Mouse (Mus musculus): ENCODE results near the gene Sema5a.
"Not testable (repeated sequence)": the region's sequence is repeated elsewhere in the genome, so short reads cannot be mapped to it uniquely, and the experiment has no call there.

The Sema5a gene

DNA sequence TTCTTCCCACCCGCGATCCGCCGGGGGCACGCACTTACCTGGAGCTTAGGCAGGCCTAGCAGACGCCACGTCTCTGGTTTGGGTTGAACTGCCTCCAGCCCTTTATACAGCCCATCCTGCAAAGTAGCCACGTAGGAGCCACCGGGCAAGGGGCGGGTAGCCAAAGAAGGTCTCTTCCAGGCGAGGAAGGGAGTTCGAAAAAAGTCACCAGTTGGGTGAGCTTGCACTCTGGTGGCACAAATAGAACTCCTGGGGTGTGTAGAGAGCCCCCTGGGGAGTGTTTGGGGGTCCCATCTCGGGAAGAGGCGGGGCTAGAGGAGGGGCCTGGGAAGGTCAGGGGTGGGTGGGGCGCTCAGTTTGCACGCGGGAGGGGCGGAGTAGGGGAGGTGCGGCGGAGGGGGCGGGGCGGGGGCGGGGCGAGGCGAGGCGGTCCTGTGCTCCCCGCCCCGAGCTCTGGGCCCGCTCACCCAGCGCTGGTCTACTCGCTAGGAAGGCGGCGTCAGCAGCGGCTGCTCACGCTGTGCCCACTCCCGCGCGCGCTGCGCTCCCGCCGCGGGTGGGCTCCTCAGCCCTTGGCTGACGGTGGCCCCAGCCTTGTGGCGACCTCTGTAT is at the start of gene Sema5a:
Sema5a (plus strand) TSS at position 467 of the 612 bp plus-strand sequence.
- in situ Hi-C loops (cut with MboI, MseI) = no loop called here

DNA sequence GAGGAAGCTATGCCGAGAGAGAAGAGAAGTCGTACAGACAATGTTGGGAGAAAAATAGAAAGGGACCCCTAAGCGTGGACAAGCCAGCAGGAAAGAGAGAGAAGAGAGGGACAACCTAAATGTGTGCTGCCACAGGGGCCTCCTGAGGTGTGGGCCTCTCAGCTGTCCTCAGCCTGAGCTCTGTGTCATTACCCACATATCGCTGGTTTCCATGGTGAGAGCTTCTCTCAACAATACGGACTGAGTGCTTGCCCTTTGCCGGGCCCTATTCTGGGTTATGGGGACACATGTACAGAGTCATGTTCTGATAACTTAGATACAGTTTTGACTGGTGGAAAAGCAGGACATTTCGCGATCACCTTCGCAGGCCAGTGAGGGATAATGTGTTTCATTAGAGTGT is 46.5 kb upstream of the Sema5a start:
- in situ Hi-C loops (cut with MboI, MseI) = loop anchor here (10.0 kb wide), 1 partner anchor 787 kb away; no protein-coding TSS in a partner anchor

DNA sequence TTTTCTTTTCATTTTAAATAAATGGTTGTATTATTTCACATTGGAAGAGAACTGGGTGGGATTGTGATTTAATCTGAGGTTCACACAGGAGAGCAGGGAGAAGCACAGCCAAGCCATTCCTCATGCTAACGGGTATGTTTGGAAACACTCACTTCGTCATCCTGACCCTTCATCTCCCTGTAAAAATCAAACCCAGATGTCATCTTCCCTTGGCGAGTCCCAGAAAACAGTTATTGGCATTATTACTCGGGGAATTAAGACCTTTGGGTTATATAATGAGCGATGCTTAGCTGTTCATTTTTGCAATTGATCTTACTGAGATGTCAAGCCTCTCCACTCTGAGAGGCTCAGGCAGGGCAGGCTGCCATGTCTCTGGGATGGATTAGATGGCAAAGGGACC is 46.0 kb upstream of the Sema5a start:
- in situ Hi-C loops (cut with MboI, MseI) = loop anchor here (10.0 kb wide), 1 partner anchor 786 kb away; no protein-coding TSS in a partner anchor

DNA sequence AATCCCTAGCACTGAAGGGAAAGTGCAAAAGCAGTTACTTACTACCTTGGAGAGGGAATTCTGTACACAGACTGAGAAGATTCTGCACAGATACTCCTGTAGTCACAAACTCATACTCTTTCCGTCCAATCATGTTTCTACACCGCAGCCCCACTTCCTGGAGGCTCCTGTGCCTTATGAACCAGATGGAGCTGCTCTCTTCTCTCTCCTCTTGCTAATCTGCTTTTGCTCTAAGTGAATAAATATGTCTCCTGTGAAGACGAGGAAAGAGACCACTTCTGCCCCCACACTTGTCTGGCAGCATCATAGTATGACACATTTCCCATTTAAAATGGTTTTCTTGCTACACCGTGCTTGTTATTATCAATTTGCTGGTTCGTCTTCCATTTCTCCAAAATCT is 41.4 kb upstream of the Sema5a start:
- in situ Hi-C loops (cut with MboI, MseI) = no loop called here

DNA sequence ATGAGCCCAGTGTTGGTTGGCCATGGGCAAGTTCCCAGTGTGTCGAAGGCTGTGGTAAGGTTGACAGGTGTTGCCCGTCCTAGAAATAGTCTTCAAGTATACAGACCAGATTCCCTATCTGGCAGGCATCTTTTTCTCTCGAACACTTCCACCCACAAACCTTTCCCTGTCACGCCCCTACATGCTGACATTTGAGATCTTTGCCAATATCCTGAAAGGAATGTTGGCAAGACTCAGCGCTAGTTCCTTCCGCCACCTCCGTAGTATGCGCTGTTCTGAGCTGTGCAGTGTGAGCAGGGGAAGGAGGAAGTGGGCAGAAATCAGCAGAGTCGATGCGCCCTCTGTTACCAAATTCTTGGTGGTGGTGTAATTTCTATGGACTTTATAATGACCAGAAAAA is 39.7 kb upstream of the Sema5a start:
- in situ Hi-C loops (cut with MboI, MseI) = no loop called here

DNA sequence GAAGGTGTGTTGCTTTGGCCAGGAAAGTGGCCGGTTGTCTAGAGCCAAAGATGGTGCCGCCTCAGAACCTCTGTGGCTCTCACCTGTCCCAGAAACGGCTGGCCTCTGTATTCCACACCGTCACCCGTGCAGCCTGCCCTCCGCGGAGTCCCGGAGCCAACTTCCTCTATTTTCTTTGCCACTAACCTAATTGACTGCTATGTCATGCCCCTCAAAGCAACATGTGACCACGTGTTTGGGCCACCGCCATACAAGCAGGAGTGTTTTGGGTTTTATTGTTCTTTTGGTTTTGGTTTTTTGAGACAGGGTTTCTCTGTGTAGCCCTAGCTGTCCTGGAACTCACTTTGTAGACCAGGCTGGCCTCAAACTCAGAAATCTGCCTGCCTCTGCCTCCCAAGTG is 29.9 kb upstream of the Sema5a start:
- in situ Hi-C loops (cut with MboI, MseI) = not testable (repeated sequence)

DNA sequence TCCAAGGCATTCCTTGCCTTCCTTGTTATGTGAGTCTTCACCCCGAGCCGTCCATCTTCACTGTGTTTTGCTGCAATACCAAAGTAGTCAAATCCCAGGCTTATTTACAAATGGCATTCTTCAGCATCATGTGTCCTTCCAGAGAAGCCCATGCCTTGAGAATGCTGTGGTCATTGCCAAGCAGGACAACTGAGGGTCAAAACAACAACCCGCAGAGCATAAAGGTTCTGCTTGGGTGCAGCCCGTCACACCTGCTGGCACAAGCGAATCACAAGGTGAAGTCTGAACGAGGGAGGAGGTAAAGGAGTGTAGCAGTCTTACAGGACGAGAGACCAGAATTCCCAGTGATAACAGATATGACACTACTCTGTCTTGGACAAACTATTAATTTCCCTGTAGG is 21.6 kb upstream of the Sema5a start:
- in situ Hi-C loops (cut with MboI, MseI) = no loop called here

DNA sequence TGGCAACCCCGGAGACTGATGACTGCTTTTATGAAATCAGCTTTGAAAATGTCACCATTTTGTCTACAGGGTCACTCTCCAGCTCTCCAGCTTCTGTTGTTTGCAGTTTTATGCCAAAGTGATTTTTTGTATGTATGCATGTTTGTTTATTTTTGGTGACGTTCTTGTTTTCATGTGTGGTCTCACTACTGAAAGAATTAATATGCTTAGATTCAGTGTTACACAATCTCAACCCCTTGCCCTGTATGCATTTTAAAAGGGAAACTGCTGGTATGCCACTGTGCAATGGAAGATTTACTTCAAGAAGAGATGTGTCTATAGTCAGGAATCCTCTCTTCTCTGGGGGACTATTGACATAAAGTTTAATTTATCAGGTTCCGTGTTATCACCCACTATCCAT is 19.2 kb upstream of the Sema5a start:
- in situ Hi-C loops (cut with MboI, MseI) = no loop called here

DNA sequence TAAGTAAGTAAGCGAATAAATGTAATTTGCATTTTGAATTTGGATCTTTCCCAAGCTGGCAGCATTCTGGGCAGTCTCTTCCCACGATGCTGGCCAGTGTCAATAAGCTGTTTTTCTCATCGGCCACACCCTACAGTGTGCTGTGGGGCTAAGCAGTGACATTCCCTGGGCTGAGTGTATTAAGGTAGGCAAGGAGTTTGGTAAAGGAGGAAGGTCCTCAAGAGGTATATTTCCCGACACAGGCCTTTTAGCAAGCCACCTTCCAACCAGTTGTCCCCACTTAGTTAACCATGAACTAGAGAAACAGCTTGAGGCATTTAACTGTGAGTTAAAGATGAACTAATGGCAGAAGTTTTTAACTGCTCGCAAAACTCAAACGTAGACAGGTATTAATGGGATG is 18.2 kb upstream of the Sema5a start:
- in situ Hi-C loops (cut with MboI, MseI) = no loop called here

DNA sequence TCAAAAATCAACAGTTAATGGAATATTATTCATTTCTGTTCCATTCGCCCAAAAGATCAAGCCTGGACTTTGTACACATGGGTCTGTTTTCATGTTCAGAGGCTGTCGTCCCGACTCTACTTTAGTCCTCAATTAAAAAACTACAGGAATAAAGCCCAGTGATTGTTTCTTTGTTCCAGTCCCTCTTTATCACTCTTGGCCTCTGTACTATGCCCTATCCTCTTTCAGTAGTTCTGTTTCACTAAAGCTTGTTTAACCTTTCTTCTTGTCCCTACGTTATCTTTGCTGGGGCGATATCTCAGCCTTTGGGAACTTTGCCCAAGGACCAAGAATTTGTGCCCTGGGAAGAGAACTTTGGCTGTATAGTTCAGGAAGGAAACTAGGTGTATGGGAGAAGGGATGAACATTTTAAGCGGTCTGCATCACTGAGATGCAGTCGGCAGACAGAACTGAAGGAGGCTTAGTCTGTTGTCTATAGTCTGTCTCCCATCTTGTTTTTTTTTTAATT is 17.7 kb upstream of the Sema5a start:
- in situ Hi-C loops (cut with MboI, MseI) = no loop called here

DNA sequence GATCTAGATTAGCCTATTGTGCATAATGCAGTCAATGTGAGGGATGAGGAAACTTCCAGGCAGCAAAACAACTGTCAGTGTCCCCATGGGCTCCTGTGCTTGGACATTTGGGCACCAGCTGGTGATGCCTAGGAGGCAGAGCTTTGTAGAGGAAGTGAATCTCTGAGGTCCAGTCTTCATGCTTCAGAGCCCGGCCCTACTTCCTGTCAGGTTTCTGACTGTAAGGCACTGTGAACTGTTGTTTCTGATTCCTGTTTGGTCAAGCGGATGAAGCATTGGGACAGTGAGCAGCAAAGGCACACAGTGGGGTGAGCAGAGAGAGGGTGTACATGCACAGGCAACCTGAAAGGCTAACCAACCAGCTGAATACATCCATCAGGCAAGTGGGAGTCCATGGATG is 14.5 kb upstream of the Sema5a start:
- in situ Hi-C loops (cut with MboI, MseI) = no loop called here

DNA sequence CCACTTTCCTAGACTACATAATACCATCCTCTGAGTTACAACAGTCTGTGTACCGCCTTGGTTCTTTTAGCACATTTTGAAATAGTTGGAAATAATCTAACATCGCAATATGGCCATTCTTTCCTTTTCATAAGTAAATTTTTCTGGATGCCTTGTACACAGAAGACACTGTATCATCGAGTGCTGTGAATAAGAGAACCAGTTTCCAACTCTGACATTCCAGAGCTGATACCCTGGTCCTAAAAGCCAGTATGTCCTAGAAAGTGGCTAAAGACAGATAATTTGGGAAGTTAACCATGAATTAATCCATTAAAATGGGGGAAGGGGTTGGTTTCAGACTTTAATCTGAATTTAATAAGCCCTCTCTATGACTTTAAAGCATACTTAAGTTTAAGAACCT is 12.4 kb upstream of the Sema5a start:
- in situ Hi-C loops (cut with MboI, MseI) = no loop called here

DNA sequence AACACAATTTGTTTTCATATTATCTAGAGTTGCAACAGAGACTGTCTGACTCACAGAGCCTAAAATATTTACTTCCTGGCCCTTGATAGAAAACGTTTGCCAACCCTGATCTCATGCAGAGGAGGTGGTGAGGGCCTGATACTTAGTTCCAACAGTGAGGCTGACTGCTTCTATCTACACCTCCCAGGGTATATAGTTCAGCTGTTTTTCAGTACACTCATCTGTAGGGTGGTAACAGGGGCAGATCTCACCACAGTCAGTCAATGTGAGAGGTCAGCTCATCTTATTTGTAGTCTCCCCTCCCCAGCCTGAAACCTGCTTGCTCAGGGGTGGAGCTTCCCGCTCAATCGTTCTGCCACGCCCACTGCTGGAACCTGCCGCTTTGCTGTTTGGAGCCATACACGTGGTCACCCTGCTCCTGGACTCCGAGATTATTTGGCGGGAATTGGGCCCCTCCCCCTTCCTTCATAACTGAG is 11.9 kb upstream of the Sema5a start:
- in situ Hi-C loops (cut with MboI, MseI) = not testable (repeated sequence)

DNA sequence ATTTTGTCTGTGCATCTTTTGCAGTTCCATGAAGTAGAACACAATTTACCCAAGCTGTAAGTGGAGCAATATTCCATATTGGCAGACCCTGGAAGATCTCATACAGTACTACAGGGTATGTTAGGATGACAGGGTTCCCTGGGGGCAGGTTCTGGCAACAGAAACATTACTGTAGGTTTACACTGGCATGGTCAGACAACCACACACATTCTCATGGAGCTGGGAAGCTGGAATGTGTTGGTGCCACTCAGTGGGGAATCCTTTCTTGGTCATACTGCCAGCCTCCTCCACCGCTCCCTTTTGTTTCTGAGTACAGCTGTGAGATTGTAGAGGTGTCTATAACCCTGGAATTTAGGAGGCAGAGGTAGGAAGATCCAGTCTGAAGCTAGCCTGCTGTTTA is 11.2 kb upstream of the Sema5a start:
- in situ Hi-C loops (cut with MboI, MseI) = no loop called here

DNA sequence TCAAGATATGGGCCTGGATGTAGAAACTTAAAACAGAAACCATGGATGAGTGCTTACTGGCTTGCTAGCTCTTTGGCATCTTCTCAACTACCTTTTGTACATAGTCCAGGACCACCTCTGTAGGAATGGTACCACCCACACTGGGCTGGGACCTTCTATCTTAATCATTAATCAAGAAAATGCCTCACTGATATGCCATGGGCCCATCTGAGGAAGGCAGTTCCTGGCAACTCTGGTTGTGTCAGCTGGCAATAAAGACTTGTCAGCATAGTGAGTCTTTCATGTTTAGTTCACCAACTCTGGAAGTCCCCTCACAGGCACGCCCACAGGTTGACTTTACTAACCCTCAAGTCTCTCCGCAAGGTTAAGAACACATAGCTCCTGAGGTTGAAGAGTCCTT is 5.5 kb upstream of the Sema5a start:
- in situ Hi-C loops (cut with MboI, MseI) = no loop called here

DNA sequence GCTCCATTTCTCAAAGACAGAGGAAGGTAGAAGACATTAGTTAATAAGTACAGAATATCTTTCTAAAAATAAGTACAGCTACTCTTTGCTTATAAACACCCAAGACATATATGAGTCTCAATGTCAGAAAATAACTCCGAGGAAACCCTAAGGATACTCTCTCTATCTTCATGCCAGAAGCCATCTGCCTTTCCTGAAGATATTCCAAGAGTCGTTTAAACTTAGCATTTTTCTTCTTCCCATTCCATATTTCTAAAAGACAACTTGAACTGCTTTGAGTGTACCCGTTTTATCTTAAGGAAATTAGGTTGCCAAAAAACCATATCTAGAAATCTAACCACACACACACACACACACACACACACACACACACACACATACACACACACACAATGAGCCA is 4.5 kb upstream of the Sema5a start:
- in situ Hi-C loops (cut with MboI, MseI) = no loop called here

DNA sequence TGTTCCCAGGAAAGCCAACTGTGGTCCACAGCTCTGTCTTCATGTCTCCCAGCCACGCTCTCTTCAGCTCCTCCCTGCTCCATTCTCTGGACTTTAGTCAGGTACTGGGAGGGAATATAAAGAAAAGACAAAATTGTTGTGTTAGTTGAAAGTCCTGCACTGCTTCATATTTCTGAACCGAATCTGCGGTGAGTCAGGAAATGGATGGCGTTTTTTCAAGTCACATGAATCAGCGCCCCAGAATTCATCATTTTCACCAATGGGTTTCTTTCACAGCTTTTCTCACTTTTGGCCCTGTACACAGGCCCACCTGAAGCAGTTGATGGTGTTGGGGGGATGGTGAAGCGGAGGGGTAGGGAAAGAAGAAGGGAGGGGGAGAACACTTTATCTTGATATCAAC is 2.9 kb upstream of the Sema5a start:
- in situ Hi-C loops (cut with MboI, MseI) = no loop called here

DNA sequence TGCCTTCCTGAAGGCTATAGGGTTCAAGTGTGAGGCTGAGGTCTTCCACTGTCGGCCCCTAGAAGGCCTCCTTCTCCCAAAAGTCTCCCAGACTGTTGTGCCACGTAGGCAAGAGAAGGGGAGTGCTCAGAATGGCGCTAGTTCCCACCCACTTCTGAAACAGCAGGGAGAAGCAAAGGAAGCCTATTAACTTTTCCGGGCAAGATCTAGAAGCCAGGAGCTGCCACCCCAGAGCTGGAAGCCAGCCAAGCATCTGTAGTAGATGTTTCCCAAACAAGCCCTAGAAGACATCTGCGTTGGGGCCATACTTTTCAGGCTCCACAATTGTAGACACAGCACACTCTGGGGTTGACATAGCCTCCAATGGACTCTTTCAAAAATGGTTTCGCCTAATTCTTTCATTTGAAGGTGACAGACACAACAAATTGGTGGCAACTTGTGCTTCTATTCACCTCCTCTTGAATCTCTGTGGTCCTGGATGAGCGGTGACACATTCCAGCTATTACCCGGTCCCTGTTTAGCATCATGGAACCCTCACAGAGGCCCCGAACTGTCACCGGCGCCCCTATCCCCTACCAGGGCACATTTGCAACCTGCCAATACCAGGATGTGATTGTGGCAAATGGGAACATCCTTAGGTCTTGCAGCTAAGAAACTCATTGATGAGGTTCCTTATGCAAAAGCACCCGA is 1.4 kb upstream of the Sema5a start:
- in situ Hi-C loops (cut with MboI, MseI) = no loop called here

DNA sequence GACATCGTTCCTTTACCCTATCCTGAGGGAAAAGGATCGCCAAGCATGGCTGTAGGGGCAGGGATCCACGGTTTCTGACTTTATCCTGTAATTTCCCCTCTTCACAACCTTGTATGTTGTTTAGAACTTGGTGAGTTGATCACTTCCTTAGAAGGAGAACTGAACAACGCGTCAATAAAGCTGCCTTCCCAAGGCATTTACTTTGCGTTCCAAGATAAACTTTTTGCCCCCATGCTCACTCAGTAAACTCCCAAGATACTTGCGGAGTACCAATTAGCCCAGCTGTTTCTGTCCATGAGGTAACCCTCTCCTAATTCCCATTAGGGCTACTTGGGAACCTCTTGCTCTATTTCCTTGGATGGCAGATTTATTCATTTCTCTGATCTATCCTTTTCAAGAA is 786 bp upstream of the Sema5a start:
- in situ Hi-C loops (cut with MboI, MseI) = no loop called here

DNA sequence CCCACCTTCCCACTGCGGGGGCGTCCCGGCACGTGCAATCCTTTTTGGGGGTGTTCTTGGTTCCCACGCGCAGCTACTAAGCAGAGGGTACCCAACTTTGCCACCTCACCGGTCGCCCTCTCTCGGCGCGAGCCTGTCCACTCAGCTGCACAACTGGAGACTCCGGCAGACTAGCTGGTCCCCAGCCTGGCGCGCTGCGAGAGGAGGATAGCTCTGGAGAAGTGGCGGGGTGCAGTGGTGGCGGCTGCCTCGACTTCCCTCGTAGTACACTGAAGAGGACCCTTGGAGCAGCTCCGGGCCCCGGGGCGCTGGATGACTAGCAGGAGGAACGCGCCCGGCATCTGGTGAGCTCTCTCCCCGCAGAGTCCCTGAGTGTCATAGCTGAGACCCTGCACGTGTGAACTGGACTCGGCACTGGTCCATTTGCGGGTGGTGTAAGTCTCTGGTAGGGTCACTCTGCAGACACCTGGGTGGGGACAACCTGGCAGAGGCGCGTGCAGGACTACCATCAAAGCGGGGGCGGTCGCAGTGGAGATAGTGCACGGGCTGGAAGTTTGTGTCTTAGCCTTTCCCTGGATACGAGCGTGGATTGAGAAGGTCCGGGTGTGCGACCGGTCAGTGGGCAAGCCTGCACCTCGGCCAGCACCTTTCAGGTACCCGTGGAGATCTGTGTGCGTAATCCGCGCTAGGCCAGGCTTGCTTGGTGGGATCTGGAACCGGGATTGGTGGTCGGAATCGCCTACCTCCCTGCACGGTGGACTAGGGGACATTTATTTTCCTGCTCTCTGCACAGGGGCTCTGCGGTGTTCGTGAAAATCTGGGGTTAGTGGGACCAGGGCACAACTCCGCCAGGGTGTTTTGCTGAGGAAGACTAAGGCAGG is 586 bp downstream of the Sema5a start:
- in situ Hi-C loops (cut with MboI, MseI) = no loop called here

DNA sequence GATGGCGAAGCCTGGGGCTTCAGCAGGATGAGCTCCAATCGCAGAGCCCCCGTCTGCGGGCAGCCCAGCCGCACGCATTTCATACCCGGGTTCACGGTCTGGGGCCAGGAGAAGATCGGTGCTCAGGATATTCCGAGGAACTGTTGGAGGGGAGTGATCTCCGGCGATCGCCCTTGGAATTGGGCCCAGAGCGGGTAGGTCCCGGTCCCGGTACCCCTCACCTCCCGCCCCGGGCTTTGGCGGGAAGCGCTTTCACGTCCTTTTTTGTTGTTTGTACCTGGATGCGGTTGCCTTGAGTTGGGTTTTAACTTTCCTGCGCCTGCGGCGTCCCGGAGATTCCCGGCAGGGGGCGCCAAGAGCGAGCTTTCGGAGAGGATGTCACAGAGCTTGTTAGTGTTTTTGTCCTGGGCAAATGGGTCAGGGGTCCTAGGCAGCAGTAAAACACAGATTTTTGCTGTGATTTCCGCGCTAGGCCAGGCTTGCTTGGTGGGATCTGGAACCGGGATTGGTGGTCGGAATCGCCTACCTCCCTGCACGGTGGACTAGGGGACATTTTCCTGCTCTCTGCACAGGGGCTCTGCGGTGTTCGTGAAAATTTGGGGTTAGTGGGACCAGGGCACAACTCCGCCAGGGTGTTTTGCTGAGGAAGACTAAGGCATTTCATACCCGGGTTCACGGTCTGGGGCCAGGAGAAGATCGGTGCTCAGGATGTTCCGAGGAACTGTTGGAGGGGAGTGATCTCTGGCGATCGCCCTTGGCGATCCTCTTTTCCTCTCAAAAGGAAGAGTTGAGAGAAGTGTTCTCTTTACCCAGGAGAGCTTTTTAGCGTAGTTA is 1.4 kb downstream of the Sema5a start:
- in situ Hi-C loops (cut with MboI, MseI) = no loop called here
